Mouse (Mus musculus): Measurements from ENCODE around the gene Myh2.

- no peak for TF ChIP-seq POLR2A (IDR thresholded peaks at IDR 0.05; ENCODE audit: extremely low read depth, insufficient read depth, low read length)
- TF ChIP-seq CTCF (IDR thresholded peaks at IDR 0.05; ENCODE audit: low read depth, low read length), result no peak
These were observed 7.1 kb upstream of the Myh2 start for GRCm38 (mm10) chr11:67163701-67164100.
